Mouse (Mus musculus) lung, postnatal 25 days (tissue): ENCODE results near the gene Zmat5.

Experiments
- DNase-seq: peaks from one replicate; pipeline ENCODE4 v3.0.0; 2022; ENCODE audit warnings: low spot score

The Zmat5 gene

DNA sequence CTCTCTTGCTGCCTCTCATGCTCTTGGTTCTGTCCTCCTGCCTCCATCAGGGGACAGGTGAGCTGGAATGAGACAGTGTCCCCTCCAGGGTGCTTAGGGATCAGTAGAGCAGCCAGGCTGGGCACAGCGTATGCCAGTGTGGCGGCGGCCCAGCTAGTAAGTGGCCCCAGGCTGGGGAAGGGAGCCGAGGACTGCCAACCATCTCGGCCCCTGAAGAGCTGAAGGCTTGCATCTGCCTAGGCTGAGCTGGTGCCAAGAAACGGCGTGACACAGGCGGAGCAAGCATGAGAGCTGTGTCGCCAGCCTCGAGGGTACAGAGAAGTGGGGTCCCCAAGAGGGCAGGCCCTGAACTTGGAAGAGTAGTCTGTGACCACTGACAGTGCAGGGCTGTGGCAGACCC lies 33.2 kb downstream of the Zmat5 start:
- DNase-seq = no peak

GRCm38 (mm10) chr11:4738719-4739118 lies 34.2 kb downstream of the Zmat5 start:
- DNase-seq = no peak

- no peak for DNase-seq
These were observed 36.3 kb downstream of the Zmat5 start for GRCm38 (mm10) chr11:4740785-4741184.

DNA sequence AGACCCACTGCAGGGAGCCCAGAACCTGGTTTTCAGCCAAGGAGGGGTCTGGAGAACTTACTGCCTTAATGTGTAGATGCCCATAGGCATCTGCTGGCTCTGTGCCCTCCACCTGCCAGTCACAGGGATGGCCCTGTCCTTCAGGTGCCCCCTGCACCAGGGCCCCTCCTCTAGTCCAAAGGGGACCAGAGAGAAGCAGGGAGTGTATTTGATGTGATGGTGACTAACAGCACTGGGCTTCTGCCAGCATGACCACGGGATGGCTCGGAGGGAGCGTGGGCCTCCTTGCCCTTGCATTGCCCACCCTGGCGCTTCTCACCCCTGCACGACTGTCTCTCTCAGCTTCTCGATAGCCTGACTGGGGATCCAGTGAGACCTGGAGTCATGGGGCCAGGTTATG lies 40.2 kb downstream of the Zmat5 start:
- DNase-seq = no peak

DNA sequence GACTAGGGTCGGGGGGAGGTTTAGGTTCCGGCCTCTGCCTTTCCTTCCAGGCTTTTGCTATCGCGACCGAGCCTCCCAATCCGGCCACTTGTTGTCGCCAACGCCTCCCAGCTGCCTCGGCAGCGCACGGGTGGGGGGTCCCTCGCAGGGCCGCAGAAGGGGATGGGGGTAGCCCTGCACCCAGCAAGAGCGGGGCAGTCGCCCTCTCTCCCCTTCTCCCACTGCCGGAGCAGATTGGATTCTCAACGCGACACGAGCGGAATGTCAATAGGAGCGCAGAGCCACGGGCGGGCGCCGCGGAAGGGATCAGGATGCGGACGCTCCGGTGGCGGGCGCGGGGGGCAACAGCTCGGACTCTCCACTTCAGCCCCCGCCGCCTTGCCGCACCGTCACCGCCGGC lies 41.5 kb downstream of the Zmat5 start:
- no peak for DNase-seq

DNA sequence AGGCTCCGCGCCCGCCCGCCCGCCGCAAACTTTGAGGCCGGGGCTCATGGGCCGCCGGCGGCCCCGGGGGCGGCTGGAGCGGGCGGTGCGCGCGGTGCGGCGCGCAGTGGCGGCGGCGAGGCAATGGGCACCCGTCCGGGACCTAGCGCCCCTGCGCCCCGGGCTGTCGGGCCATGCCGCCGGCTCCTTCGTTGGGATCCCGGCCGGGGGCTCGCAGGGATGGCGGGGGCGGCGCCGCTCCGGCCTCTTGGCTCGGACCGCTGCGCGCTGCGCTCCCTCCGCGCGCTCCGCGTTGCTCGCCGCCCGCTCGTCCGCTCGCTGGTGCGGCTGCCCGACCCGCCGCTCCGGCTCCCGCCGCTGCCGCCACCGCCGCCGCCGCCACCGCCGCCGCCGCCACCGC lies 42.3 kb downstream of the Zmat5 start, which contains the start of gene Cabp7:
Cabp7 (minus strand) TSS at position 46 of the 400 bp plus-strand sequence.
- no peak for DNase-seq

GRCm38 (mm10) chr11:4747285-4747684 lies 42.8 kb downstream of the Zmat5 start:
- no peak for DNase-seq

DNA sequence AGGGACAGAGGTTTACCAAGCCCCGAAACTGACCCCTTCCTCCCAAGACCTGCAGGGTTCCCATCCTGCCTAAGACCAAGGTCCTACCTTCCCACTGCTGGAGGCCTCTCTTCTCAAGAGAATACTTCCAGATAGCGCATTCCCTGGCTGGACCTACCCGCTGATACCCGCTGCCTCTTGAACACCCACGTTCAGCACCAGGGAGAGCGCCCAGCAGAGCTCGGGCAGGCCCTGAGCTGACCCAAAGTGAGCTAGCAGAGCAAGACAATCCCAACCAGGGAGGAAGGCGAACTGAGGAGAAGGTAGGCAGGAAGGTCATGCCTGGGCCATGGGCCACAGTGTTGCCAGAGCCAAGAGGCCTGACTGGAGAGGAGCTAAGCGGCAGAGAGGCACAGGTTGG lies 45.8 kb downstream of the Zmat5 start:
- DNase-seq = peak; percentile 53

- no peak for DNase-seq
These were observed 48.4 kb downstream of the Zmat5 start for GRCm38 (mm10) chr11:4752836-4753235.

GRCm38 (mm10) chr11:4754036-4754435 lies 49.6 kb downstream of the Zmat5 start:
- no peak for DNase-seq

DNA sequence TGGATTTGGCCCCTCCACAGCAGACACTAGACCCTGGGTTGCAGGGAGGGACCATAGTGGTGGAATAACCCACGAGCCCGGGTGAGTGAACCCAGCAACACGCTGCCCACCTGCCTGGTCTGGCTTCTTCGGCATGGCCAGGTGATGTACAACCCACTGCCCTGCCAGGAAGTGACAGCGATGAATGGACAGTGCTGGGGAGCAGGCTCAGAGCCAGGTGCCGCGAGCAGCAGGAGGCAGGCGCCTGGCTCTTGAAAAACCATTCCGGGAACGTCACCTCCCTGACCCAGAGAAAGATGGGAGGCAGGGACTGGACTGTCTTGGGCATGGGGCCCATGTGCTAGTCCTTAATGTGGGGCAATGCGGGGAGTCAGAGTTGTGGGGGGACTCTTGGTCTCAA lies 50.4 kb downstream of the Zmat5 start:
- DNase-seq = no peak

- DNase-seq = no peak
These were observed 52.0 kb downstream of the Zmat5 start for GRCm38 (mm10) chr11:4756460-4756859.

DNA sequence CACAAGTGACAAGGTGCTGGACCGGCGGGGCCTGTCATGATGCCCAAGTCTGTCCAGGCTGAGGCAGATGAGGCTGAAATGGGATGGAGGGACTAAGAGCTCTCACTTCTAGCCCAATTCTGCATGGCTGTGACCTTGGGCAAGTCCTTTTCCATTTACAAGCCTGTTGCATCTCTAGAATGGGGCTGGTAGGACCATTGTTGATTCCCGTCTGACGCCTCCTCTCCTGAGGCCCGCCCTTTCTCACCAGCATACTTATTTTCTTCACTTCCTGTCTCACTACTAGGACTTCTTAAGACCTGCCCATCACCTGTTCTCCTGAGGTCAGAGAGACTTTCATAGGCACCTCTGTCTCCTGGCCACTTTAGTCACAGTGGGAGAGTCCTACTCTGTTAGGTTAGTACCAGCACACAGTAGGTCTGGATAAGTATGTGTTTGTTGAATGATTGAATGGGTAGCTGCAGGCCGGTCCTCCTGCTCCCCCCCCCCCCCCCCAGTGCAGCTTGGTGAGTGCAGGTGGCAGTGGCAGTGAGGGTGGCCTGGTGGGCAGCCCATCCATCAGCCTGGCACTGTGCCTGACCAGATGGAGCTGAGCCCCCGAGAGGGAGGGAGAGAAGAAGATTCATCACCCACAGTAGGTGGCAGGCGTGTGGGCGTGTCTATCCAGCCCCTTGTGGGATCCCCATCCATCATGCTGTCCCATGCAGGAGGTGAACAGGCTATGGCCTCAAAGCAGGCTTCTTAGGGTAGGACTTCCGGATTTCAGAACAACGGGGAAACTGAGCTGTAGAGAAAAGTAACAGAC lies 52.7 kb downstream of the Zmat5 start:
- DNase-seq = no peak

GRCm38 (mm10) chr11:4757789-4758158 lies 53.3 kb downstream of the Zmat5 start:
- DNase-seq = no peak

GRCm38 (mm10) chr11:4760438-4760837 lies 56.0 kb downstream of the Zmat5 start:
- DNase-seq = no peak

DNA sequence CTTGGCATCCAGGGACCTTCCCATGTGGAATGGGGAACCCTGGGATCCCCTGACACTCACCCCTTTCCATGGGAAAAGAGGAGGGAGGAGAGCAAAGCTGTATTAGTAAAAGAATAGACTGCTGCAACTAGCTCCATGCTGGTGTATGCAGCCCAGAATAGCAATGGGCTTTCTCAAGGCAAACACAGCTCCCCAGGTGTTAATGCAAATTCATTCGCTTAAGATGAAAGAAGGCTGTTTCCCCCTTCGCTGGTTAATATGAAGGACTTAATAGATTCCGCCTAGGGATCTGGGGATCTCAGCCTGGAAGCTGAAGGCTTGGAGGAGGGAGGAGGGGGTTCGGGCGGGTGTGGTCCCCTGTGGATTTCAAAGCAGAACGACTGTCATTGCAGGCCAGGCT lies 57.5 kb downstream of the Zmat5 start:
- no peak for DNase-seq

GRCm38 (mm10) chr11:4762511-4762910 lies 58.0 kb downstream of the Zmat5 start:
- DNase-seq = no peak

GRCm38 (mm10) chr11:4763631-4764030 lies 59.2 kb downstream of the Zmat5 start:
- DNase-seq = no peak

DNA sequence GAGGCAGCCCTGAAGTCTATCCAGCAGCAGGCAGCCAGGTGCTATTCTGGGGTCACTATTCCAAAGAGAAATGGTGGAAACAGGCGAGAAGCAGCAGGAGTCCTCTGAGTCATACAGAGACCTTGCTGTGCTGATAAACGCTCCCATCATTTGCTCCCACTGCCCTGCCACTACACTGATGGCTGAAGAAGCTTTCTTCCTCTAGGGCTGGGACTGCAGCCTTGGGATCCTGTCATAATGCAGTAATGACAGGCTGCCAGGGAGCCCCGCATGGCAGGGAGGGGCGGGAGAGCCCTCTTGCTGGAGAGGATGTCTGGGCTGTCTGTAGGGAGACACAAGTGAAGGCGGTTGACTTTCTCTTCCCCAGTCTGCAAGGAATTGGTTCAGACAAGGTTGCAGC lies 60.0 kb downstream of the Zmat5 start:
- no peak for DNase-seq

DNA sequence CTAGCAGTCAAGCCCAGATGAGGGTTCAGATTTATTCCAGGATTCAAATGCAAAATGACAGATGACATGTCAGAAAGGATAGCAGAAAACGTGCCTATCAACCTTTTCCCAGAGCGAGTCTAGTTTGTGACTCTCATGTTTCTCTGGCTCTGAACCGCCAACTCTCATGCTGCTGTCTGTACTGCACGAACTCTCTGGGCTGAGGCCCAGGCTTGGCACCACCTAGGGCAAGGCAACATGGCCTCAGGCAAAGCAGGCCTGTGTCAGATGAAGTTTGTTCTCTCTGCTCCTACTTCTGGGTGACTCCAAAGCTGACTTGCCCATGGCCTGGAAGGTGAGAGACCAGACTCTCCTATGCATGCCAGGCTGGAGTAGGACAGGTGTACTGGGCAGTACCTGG lies 63.9 kb downstream of the Zmat5 start:
- DNase-seq = no peak

- no peak for DNase-seq
These were observed 64.8 kb downstream of the Zmat5 start for GRCm38 (mm10) chr11:4769293-4769692.

DNA sequence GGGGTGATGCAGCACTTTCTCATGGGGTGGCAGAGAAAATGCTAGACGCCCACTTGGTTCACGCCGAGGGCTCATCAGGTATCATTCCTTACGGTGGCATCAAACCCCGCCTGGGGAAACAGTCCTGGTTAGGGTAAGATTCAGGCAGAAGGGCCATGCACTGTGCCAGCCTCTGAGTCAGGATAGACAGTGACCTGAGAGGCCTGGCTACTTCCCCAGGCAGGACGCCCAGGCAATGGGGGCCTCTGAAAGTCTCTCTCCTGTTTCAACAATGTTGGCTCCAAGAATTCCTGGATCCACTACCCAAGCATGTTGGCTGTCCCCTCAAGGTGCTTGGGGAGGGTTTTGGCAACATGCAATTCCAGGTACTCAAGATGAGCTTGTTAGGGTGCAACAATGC lies 65.4 kb downstream of the Zmat5 start:
- DNase-seq = no peak

DNA sequence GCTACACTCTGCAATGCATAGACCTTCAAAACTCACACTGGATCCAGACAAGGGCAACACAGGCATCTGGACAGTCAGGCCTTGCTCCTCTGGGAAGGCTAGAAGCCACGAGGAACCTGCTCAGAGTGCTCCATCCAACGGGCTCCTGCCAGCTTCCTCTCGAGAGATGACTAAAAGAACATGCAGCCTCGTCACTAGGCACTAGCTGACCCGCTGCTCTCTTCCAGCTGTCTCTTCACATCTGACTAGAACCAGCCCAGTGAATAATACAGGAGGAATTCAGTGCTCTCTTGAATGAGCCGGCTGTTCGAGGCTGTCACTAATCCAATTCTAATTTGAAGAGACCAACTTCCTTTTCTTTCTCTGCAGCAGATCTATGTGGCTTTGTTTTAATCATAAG lies 67.3 kb downstream of the Zmat5 start:
- DNase-seq = no peak

DNA sequence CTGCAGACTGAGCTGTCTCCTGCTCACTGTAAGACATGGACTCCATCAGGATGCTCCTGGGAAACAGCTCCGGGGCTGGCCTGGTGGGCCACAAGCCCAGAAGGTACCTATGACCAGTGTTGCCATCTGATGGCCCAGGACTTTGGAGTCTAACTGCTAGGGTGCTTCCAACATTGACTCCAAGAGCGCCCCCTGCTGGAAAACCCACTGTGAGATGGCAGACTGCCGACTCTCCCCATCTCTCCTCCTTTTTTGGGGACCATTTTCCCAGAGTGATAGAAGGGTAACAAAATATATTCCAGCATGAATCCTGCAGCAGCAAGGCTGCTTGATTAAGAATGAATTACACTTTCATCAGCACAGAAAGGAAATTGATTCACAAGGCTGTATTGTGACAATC lies 68.4 kb downstream of the Zmat5 start:
- DNase-seq = peak; percentile 49
